1 mouse cellular context compared by ENCODE assay signal in genomic region chr11:97532950-97533582, GRCm38 (mm10).
A peak's percentile ranks its signal among the peaks of the same experiment; 100 is the strongest.
TF ChIP-seq lines count a peak whose summit lies in the region.

No protein-coding gene starts in this region.

TF ChIP-seq in CH12.LX, 34 proteins besides CTCF, POLR2A, EP300 and RAD21 (continued from another document):
- TF ChIP-seq USF1 (IDR thresholded peaks at IDR 0.05; ENCODE audit: low read depth, low read length) (no peak), E2F4 (IDR thresholded peaks at IDR 0.05; ENCODE audit: insufficient replicate concordance, low read depth, low read length) (no peak), MEF2A (IDR thresholded peaks at IDR 0.05; ENCODE audit: borderline replicate concordance, low read depth, low read length) (peak; percentile 58), MAZ (IDR thresholded peaks at IDR 0.05; ENCODE audit: low read depth, low read length) (peak; percentile 81), NELFE (IDR thresholded peaks at IDR 0.05; ENCODE audit: low read depth, low read length) (0 out of 2 replicates have a peak, but pooled peaks have one; percentile 12), CHD2 (IDR thresholded peaks at IDR 0.05; ENCODE audit: low read length) (peak; percentile 68), RCOR1 (conservative IDR thresholded peaks at IDR 0.05; ENCODE audit: low read depth, low read length) (peak; percentile 51; the same call in 1 of the 2 replicates), PAX5 (IDR thresholded peaks at IDR 0.05; ENCODE audit: low read length) (no peak), BHLHE40 (IDR thresholded peaks at IDR 0.05; ENCODE audit: low read depth, low read length) (peak; percentile 84), MYC (IDR thresholded peaks at IDR 0.05; ENCODE audit: low read depth, low read length) (0 out of 2 replicates have a peak, but pooled peaks have one; percentile 15), CHD1 (IDR thresholded peaks at IDR 0.05; ENCODE audit: low read depth, low read length) (no peak)
